Mouse (Mus musculus) heart, embryonic 15.5 days (tissue): ENCODE data around the gene Ctcf. TPM values are rescaled to one million over a fixed set of nuclear protein-coding genes. Genes with fewer than 3 reads are reported as not detected.
"Not testable (repeated sequence)": the region's sequence is repeated elsewhere in the genome, so short reads cannot be mapped to it uniquely, and the experiment has no call there.

Experiments used
- ATAC-seq: fragments of 200-750 bp; cut with Nextera tagmentation; replicated peaks from 2 replicates; pipeline ENCODE4 v1.8.0; 2017; ENCODE audit warnings: low read depth, moderate TSS enrichment; ENCODE audit not compliant: insufficient number of reproducible peaks, insufficient read depth, low FRiP score
- H3K27ac ChIP-seq: fragments of 300-500 bp; sonication (generic); 2 replicates; pipeline ENCODE4 v1.5.1; 2015; ENCODE audit warnings: mild to moderate bottlenecking, inconsistent platforms
- H3K27me3 ChIP-seq: fragments of 300-500 bp; sonication (generic); 2 replicates; pipeline ENCODE4 v1.6.1; 2015; ENCODE audit warnings: inconsistent platforms
- H3K36me3 ChIP-seq: fragments of 300-500 bp; sonication (generic); 2 replicates; pipeline ENCODE4 v1.6.1; 2015; ENCODE audit warnings: mild to moderate bottlenecking, inconsistent platforms
- H3K4me1 ChIP-seq: fragments of 300-500 bp; sonication (generic); replicated peaks from 2 replicates; pipeline ENCODE4 v1.6.1; 2015; ENCODE audit warnings: inconsistent platforms
- H3K4me2 ChIP-seq: fragments of 300-500 bp; sonication (generic); 2 replicates; pipeline ENCODE4 v1.6.1; 2015; ENCODE audit warnings: inconsistent platforms, mild to moderate bottlenecking, moderate library complexity
- H3K4me3 ChIP-seq: fragments of 300-500 bp; sonication (generic); 2 replicates; pipeline ENCODE4 v1.5.1; 2015; ENCODE audit warnings: mild to moderate bottlenecking, inconsistent platforms
- H3K9ac ChIP-seq: fragments of 300-500 bp; sonication (generic); 2 replicates; pipeline ENCODE4 v1.6.1; 2015; ENCODE audit warnings: mild to moderate bottlenecking, inconsistent platforms
- H3K9me3 ChIP-seq: fragments of 300-500 bp; sonication (generic); replicated peaks from 2 replicates; pipeline ENCODE4 v1.6.1; 2016; ENCODE audit warnings: inconsistent platforms
- WGBS: fragments of 180-500 bp; shearing (Covaris S2); methylation state at CpG from one replicate; pipeline ENCODE4 v1.1.7; 2015; ENCODE audit warnings: mixed read lengths; 5-methylcytosine and 5-hydroxymethylcytosine counted together
- polyA plus RNA-seq: library from polyadenylated mRNA; unstranded; fragments of >200 nt; fragmentation: Nextera tagmentation; extraction: Ambion mirVana; gene quantifications from 2 replicates; pipeline ENCODE4 v1.2.1, GENCODE M21; 2015

The Ctcf gene
- 64.5 and 77.1 TPM in 2 replicates for polyA plus RNA-seq

DNA sequence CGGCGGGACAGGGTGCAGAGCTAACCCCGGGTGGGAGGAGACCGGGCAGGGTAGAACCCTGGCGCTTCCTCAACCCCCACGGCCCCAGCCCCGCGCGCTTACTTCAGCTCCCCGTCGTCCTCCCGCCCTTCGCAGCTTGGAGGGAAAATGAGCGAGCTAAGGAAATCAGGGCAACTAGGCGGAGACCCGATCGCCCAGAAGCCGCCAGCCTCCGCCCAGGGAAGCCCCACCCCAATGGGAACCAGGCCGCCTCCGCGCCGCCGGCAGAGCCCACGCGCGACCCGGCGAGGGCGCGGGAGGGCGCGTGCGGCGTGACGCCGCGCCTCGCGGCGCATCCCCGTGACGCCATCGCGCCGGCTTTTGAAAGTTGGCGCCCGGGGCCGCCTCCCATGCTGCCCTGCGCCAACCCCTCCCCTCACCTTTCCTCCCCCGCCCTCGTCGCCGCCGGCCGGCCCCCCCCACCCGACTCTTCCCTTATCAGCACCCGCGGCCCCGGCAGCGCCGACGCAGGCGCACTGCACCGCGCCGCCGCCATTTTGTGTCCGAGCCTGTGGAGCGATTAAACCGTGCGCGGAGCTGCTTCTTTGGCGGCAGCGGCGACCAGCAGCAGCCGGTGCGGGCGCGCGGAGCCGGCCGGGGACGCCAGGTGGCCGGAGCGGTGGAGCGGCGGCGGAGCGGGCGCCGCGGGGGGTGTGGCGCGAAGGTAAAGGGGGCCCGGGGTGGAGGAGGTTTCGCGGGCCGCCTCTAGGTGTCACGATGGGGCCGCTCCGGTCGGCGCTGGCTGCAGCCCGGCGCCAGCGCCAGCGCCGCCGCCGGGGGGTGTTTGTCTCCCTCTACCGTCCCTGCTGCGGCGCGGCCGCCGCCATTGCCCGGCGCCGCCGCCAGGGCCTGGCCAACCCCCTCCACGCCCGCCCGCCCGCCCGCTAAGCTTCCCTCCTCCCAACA is at the start of gene Ctcf:
Gene Ctcf (plus strand): TSS at position 551 of the 945 bp plus-strand sequence.
- no peaks in the 10 kb centered on the region for H3K9me3 ChIP-seq
- peak within 1 kb of the TSS; percentile 83 for H3K4me2 ChIP-seq
- ATAC-seq, result peak; percentile 91
- WGBS, result under 1% methylated on average over 91 of the region's 126 CpGs
- peaks cover 30% of the 10 kb centered on the region for H3K4me1 ChIP-seq
- no peaks in the 10 kb centered on the region for H3K27me3 ChIP-seq
- peak within 1 kb of the TSS; percentile 97 for H3K4me3 ChIP-seq
- peak within 1 kb of the TSS; percentile 100 for H3K27ac ChIP-seq
- peak within 1 kb of the TSS; percentile 99 for H3K9ac ChIP-seq
- H3K36me3 ChIP-seq, result no peaks in the 10 kb centered on the region

DNA sequence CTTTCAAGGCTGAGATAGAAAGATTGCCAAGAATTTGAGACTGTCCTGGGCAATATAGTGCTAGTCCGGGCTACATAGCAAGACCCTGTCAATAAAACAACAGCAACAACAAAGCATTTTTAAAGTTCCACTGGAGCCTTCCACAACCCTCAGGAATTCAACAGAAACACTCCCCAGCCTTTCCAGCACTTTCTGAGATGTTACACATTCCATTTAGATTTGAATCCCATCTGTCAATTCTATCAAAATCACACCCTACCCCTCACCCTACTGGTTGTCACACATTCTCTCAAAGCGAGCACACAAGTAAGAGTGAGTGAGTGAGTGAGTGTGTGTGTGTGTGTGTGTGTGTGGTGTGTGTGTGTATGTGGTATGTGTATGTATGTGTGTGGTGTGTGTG is 43.9 kb upstream of the Ctcf start:
- H3K27ac ChIP-seq, result no peak overlapping the region
- no peak for ATAC-seq
- H3K27me3 ChIP-seq, result no peaks in the 10 kb centered on the region
- no peaks in the 10 kb centered on the region for H3K9me3 ChIP-seq
- peaks cover 30% of the 10 kb centered on the region for H3K4me1 ChIP-seq
- H3K36me3 ChIP-seq, result no peaks in the 10 kb centered on the region
- WGBS, result 61% methylated on average over 2 of the region's 2 CpGs
- no peak overlapping the region for H3K4me2 ChIP-seq
- H3K4me3 ChIP-seq, result no peak overlapping the region
- H3K9ac ChIP-seq, result no peak overlapping the region

DNA sequence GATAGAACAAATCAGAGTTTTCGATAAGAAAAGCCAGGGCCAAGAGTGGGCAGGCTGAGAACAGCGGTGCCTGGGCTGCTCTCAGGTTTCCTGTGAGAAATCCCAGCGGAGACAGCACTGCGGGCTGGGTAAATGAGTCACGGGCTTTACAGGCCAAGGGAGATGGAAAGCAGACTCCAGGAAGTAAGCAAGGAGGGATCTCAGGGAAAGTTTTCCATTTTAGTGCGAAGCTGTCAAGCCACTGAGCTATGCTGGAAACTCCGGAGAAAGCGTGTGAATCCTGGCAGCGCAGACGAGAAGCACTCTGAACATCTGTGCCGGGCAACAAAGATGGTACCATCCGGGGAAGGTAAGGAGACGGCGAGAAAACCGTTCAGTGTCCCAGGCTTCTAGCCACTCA is 42.5 kb upstream of the Ctcf start:
- no peaks in the 10 kb centered on the region for H3K27me3 ChIP-seq
- peak; percentile 69 for ATAC-seq
- no peaks in the 10 kb centered on the region for H3K36me3 ChIP-seq
- H3K9me3 ChIP-seq, result no peaks in the 10 kb centered on the region
- peaks cover 30% of the 10 kb centered on the region for H3K4me1 ChIP-seq
- H3K9ac ChIP-seq, result peak overlapping the region; percentile 23
- H3K4me3 ChIP-seq, result peak overlapping the region; percentile 35
- H3K27ac ChIP-seq, result peak overlapping the region; percentile 79
- WGBS, result 12% methylated on average over 15 of the region's 15 CpGs
- H3K4me2 ChIP-seq, result peak overlapping the region; percentile 47

DNA sequence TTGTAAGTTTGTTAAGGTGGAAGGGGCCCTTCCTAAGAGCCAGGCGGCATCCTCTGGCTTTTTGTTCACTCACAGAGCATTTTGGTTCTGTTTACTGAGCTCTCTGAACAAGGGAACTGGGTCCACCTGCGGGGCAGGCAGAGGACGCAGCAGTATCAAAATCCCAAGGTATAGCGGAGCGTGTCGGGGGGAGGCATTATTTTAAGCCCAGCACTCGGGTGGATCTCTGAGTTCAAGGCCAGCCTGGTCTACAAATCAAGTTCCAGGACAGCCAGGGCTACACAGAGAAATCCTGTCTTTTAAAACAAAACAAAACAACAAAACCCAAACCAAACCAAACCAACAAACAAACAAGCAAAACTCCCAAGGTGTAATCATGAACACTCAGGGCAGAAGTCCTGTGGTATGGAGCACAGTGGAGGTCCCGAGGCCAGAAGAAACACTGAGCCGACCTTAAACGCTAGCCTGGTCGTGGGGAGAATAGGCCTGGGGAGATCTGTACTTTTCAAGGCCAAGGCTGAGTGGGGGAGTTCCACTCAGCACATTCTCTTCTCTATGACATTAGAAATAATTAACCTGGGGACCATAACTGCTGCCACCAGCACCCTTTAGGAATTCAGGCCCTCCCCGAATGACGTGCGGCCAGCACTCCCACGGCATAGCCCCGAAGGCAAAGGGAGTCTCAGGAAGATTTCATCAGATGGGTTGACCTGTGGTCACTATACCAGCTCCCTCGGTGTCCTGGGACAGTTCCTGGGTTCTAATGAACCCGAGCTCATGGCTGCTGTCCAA is 41.7 kb upstream of the Ctcf start:
- Histone ChIP-seq H3K4me2 (peak overlapping the region; percentile 47), H3K4me1 (peaks cover 30% of the 10 kb centered on the region), H3K9ac (peak overlapping the region; percentile 23), H3K27ac (peak overlapping the region; percentile 79), H3K36me3 (no peaks in the 10 kb centered on the region), H3K4me3 (peak overlapping the region; percentile 35), H3K27me3 (no peaks in the 10 kb centered on the region), H3K9me3 (no peaks in the 10 kb centered on the region)
- no peak for ATAC-seq
- WGBS, result 67% methylated on average over 18 of the region's 18 CpGs

DNA sequence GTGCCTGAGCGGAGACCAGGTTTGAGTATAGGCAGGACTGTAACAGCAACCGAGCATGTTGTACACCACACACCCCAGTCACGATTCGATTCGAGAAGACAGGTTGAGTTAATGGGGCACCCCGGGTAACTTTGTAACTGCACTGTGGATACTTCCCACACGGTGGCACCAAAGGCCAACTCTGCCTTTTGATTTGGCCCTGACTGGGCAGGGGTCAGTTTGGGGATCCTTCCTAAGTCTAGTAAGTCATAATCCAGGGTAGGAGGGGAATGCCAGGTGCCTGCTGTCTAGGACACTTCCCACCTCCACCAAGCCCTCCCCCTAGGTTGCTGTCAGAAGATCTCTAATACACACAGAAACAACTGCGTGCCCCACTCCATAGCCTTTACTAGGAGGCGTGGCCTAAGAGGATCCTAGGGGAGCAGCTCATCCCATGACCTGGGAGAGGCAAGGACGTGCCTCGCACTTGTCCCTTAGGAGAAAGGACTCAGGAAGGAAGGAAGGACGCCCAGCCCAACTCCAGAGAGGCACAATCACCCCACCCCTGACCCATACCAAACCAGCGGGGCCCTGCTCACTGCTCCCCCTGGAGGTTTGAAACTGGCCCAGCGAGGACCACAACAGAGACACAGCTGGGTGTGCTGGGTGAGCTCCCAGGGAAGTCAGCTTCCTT is 39.9 kb upstream of the Ctcf start:
- H3K36me3 ChIP-seq, result no peaks in the 10 kb centered on the region
- 0 out of 2 replicates have a peak overlapping the region, but pooled peaks have one; percentile 33 for H3K9ac ChIP-seq
- WGBS, result 8% methylated on average over 14 of the region's 14 CpGs
- H3K27me3 ChIP-seq, result no peaks in the 10 kb centered on the region
- ATAC-seq, result peak; percentile 65
- peak overlapping the region; percentile 62 for H3K4me2 ChIP-seq
- H3K4me1 ChIP-seq, result peaks cover 30% of the 10 kb centered on the region
- no peaks in the 10 kb centered on the region for H3K9me3 ChIP-seq
- peak overlapping the region; percentile 40 for H3K4me3 ChIP-seq
- peak overlapping the region; percentile 16; the same call in 1 of the 2 replicates for H3K27ac ChIP-seq

- Histone ChIP-seq H3K9ac (no peak overlapping the region), H3K4me3 (no peak overlapping the region), H3K27me3 (no peaks in the 10 kb centered on the region), H3K4me2 (no peak overlapping the region), H3K36me3 (no peaks in the 10 kb centered on the region), H3K27ac (no peak overlapping the region), H3K9me3 (no peaks in the 10 kb centered on the region), H3K4me1 (peaks cover 27% of the 10 kb centered on the region)
- ATAC-seq, result no peak
- 66% methylated on average over 6 of the region's 6 CpGs for WGBS
Measured at GRCm38 (mm10) chr8:105598777-105599176, 37.6 kb upstream of the Ctcf start.

- no peak for ATAC-seq
- WGBS, result 54% methylated on average over 5 of the region's 5 CpGs
Measured at GRCm38 (mm10) chr8:105601301-105601700, 35.1 kb upstream of the Ctcf start.

GRCm38 (mm10) chr8:105602540-105602939 is 33.8 kb upstream of the Ctcf start:
- H3K4me3 ChIP-seq, H3K27me3 ChIP-seq, H3K27ac ChIP-seq, H3K4me2 ChIP-seq, H3K36me3 ChIP-seq, H3K9ac ChIP-seq, ATAC-seq, H3K9me3 ChIP-seq: not testable (repeated sequence)
- WGBS, result 74% methylated on average over 3 of the region's 3 CpGs
- H3K4me1 ChIP-seq, result peaks cover 18% of the 10 kb centered on the region

More at GRCm38 (mm10) chr8:105601301-105601700, 35.1 kb upstream of the Ctcf start:
- H3K27ac ChIP-seq, result no peak overlapping the region
- H3K4me3 ChIP-seq, result no peak overlapping the region
- H3K27me3 ChIP-seq, result no peaks in the 10 kb centered on the region
- no peaks in the 10 kb centered on the region for H3K36me3 ChIP-seq
- no peaks in the 10 kb centered on the region for H3K9me3 ChIP-seq
- no peak overlapping the region for H3K9ac ChIP-seq
- peaks cover 14% of the 10 kb centered on the region for H3K4me1 ChIP-seq
- no peak overlapping the region for H3K4me2 ChIP-seq

- Histone ChIP-seq H3K27me3 (no peaks in the 10 kb centered on the region), H3K4me2 (peak within 1 kb of the TSS; percentile 92), H3K9ac (peak within 1 kb of the TSS; percentile 78), H3K36me3 (no peaks in the 10 kb centered on the region), H3K4me3 (peak within 1 kb of the TSS; percentile 66), H3K27ac (peak within 1 kb of the TSS; percentile 86), H3K4me1 (peaks cover 36% of the 10 kb centered on the region), H3K9me3 (no peaks in the 10 kb centered on the region)
- ATAC-seq, result peak; percentile 79
- under 1% methylated on average over 40 of the region's 42 CpGs for WGBS
Measured at GRCm38 (mm10) chr8:105604804-105605381, 31.5 kb upstream of the Ctcf start, which contains the start of gene Ripor1. Gene Ripor1 (plus strand): TSS chr8:105605255.

GRCm38 (mm10) chr8:105605491-105606188 is 30.7 kb upstream of the Ctcf start:
- H3K4me1 ChIP-seq, result peaks cover 36% of the 10 kb centered on the region
- H3K27me3 ChIP-seq, result no peaks in the 10 kb centered on the region
- no peaks in the 10 kb centered on the region for H3K9me3 ChIP-seq
- H3K27ac ChIP-seq, result peak overlapping the region; percentile 86
- peak overlapping the region; percentile 66 for H3K4me3 ChIP-seq
- peak; percentile 47 for ATAC-seq
- WGBS, result under 1% methylated on average over 36 of the region's 39 CpGs
- H3K36me3 ChIP-seq, result no peaks in the 10 kb centered on the region
- H3K4me2 ChIP-seq, result peak overlapping the region; percentile 92
- H3K9ac ChIP-seq, result peak overlapping the region; percentile 78
